Mouse (Mus musculus): Measurements from ENCODE around the gene Spatc1l. TPM values are rescaled to one million over a fixed set of nuclear protein-coding genes. Genes with fewer than 3 reads are reported as not detected.

Spatc1l gene
- polyA plus RNA-seq, 1 experiment from 2014 or later = not detected

GRCm38 (mm10) chr10:76541336-76542085 is 20.6 kb upstream of the Spatc1l start:
- H3K36me3 ChIP-seq (ENCODE audit: control insufficient read depth, insufficient read depth, low read length) = peaks cover 91% of the 10 kb centered on the region
- no peak overlapping the region for H3K27ac ChIP-seq (replicated peaks in 1 of 2; ENCODE audit: control insufficient read depth in 1 of 2, insufficient read depth in 1 of 2, low read depth in 2 of 2, low read length in 2 of 2)
- H3K9me3 ChIP-seq (ENCODE audit: control insufficient read depth, low read length) = no peaks in the 10 kb centered on the region
- H3K4me2 ChIP-seq (ENCODE audit: low read length) = no peak overlapping the region
- no peaks in the 10 kb centered on the region for H3K27me3 ChIP-seq (ENCODE audit: control insufficient read depth, insufficient read depth, low read length)
- ATAC-seq (ENCODE audit: insufficient number of reproducible peaks, insufficient read depth, low FRiP score, low read depth) = no peak
- no peak overlapping the region for H3K4me3 ChIP-seq (ENCODE audit: control insufficient read depth in 1 of 2, insufficient read depth in 1 of 2, low read depth in 1 of 2, low read length in 2 of 2)
- WGBS = 92% methylated on average over 11 of the region's 11 CpGs
- H3K9ac ChIP-seq (ENCODE audit: low read length) = no peak overlapping the region
- no peaks in the 10 kb centered on the region for H3K4me1 ChIP-seq (ENCODE audit: control insufficient read depth in 2 of 2, insufficient read depth in 2 of 2, low read length in 2 of 2)

GRCm38 (mm10) chr10:76542636-76543375 is 19.3 kb upstream of the Spatc1l start:
- H3K4me1 ChIP-seq (ENCODE audit: control insufficient read depth in 2 of 2, insufficient read depth in 2 of 2, low read length in 2 of 2) = no peaks in the 10 kb centered on the region
- ATAC-seq (ENCODE audit: insufficient number of reproducible peaks, insufficient read depth, low FRiP score, low read depth) = no peak
- no peaks in the 10 kb centered on the region for H3K9me3 ChIP-seq (ENCODE audit: control insufficient read depth, low read length)
- no peak overlapping the region for H3K9ac ChIP-seq (ENCODE audit: low read length)
- no peaks in the 10 kb centered on the region for H3K27me3 ChIP-seq (ENCODE audit: control insufficient read depth, insufficient read depth, low read length)
- peaks cover 97% of the 10 kb centered on the region for H3K36me3 ChIP-seq (ENCODE audit: control insufficient read depth, insufficient read depth, low read length)
- H3K27ac ChIP-seq (replicated peaks in 1 of 2; ENCODE audit: control insufficient read depth in 1 of 2, insufficient read depth in 1 of 2, low read depth in 2 of 2, low read length in 2 of 2) = no peak overlapping the region
- WGBS = 79% methylated on average over 10 of the region's 10 CpGs
- H3K4me3 ChIP-seq (ENCODE audit: control insufficient read depth in 1 of 2, insufficient read depth in 1 of 2, low read depth in 1 of 2, low read length in 2 of 2) = no peak overlapping the region
- no peak overlapping the region for H3K4me2 ChIP-seq (ENCODE audit: low read length)

GRCm38 (mm10) chr10:76546566-76546965 is 15.5 kb upstream of the Spatc1l start:
- no peak overlapping the region for H3K4me2 ChIP-seq (ENCODE audit: low read length)
- ATAC-seq (ENCODE audit: insufficient number of reproducible peaks, insufficient read depth, low FRiP score, low read depth) = no peak
- H3K27ac ChIP-seq (replicated peaks in 1 of 2; ENCODE audit: control insufficient read depth in 1 of 2, insufficient read depth in 1 of 2, low read depth in 2 of 2, low read length in 2 of 2) = no peak overlapping the region
- no peak overlapping the region for H3K9ac ChIP-seq (ENCODE audit: low read length)
- no peaks in the 10 kb centered on the region for H3K9me3 ChIP-seq (ENCODE audit: control insufficient read depth, low read length)
- peaks cover 98% of the 10 kb centered on the region for H3K36me3 ChIP-seq (ENCODE audit: control insufficient read depth, insufficient read depth, low read length)
- WGBS = 87% methylated on average over 8 of the region's 8 CpGs
- H3K27me3 ChIP-seq (ENCODE audit: control insufficient read depth, insufficient read depth, low read length) = no peaks in the 10 kb centered on the region
- no peak overlapping the region for H3K4me3 ChIP-seq (ENCODE audit: control insufficient read depth in 1 of 2, insufficient read depth in 1 of 2, low read depth in 1 of 2, low read length in 2 of 2)
- no peaks in the 10 kb centered on the region for H3K4me1 ChIP-seq (ENCODE audit: control insufficient read depth in 2 of 2, insufficient read depth in 2 of 2, low read length in 2 of 2)

- Histone ChIP-seq H3K36me3 (ENCODE audit: control insufficient read depth, insufficient read depth, low read length) (peaks cover 97% of the 10 kb centered on the region), H3K27ac (replicated peaks in 1 of 2; ENCODE audit: control insufficient read depth in 1 of 2, insufficient read depth in 1 of 2, low read depth in 2 of 2, low read length in 2 of 2) (no peak overlapping the region), H3K4me3 (ENCODE audit: control insufficient read depth in 1 of 2, insufficient read depth in 1 of 2, low read depth in 1 of 2, low read length in 2 of 2) (no peak overlapping the region), H3K4me2 (ENCODE audit: low read length) (no peak overlapping the region), H3K4me1 (ENCODE audit: control insufficient read depth in 2 of 2, insufficient read depth in 2 of 2, low read length in 2 of 2) (no peaks in the 10 kb centered on the region), H3K9me3 (ENCODE audit: control insufficient read depth, low read length) (no peaks in the 10 kb centered on the region), H3K9ac (ENCODE audit: low read length) (no peak overlapping the region), H3K27me3 (ENCODE audit: control insufficient read depth, insufficient read depth, low read length) (no peaks in the 10 kb centered on the region)
- 90% methylated on average over 8 of the region's 8 CpGs for WGBS
- ATAC-seq (ENCODE audit: insufficient number of reproducible peaks, insufficient read depth, low FRiP score, low read depth) = no peak
Measured at GRCm38 (mm10) chr10:76548218-76548617, 13.9 kb upstream of the Spatc1l start.

- H3K4me3 ChIP-seq (ENCODE audit: control insufficient read depth in 1 of 2, insufficient read depth in 1 of 2, low read depth in 1 of 2, low read length in 2 of 2) = no peak overlapping the region
- WGBS = 85% methylated on average over 5 of the region's 5 CpGs
- H3K4me2 ChIP-seq (ENCODE audit: low read length) = no peak overlapping the region
- no peaks in the 10 kb centered on the region for H3K9me3 ChIP-seq (ENCODE audit: control insufficient read depth, low read length)
- H3K27me3 ChIP-seq (ENCODE audit: control insufficient read depth, insufficient read depth, low read length) = no peaks in the 10 kb centered on the region
- H3K36me3 ChIP-seq (ENCODE audit: control insufficient read depth, insufficient read depth, low read length) = peaks cover 92% of the 10 kb centered on the region
- H3K27ac ChIP-seq (replicated peaks in 1 of 2; ENCODE audit: control insufficient read depth in 1 of 2, insufficient read depth in 1 of 2, low read depth in 2 of 2, low read length in 2 of 2) = no peak overlapping the region
- no peaks in the 10 kb centered on the region for H3K4me1 ChIP-seq (ENCODE audit: control insufficient read depth in 2 of 2, insufficient read depth in 2 of 2, low read length in 2 of 2)
- H3K9ac ChIP-seq (ENCODE audit: low read length) = no peak overlapping the region
- no peak for ATAC-seq (ENCODE audit: insufficient number of reproducible peaks, insufficient read depth, low FRiP score, low read depth)
Measured at GRCm38 (mm10) chr10:76550458-76550857, 11.6 kb upstream of the Spatc1l start.

GRCm38 (mm10) chr10:76551556-76551955 is 10.5 kb upstream of the Spatc1l start:
- Histone ChIP-seq H3K27me3 (ENCODE audit: control insufficient read depth, insufficient read depth, low read length) (no peaks in the 10 kb centered on the region), H3K36me3 (ENCODE audit: control insufficient read depth, insufficient read depth, low read length) (peaks cover 81% of the 10 kb centered on the region), H3K9me3 (ENCODE audit: control insufficient read depth, low read length) (no peaks in the 10 kb centered on the region), H3K4me2 (ENCODE audit: low read length) (no peak overlapping the region), H3K4me1 (ENCODE audit: control insufficient read depth in 2 of 2, insufficient read depth in 2 of 2, low read length in 2 of 2) (no peaks in the 10 kb centered on the region), H3K27ac (replicated peaks in 1 of 2; ENCODE audit: control insufficient read depth in 1 of 2, insufficient read depth in 1 of 2, low read depth in 2 of 2, low read length in 2 of 2) (no peak overlapping the region), H3K9ac (ENCODE audit: low read length) (no peak overlapping the region), H3K4me3 (ENCODE audit: control insufficient read depth in 1 of 2, insufficient read depth in 1 of 2, low read depth in 1 of 2, low read length in 2 of 2) (no peak overlapping the region)
- no peak for ATAC-seq (ENCODE audit: insufficient number of reproducible peaks, insufficient read depth, low FRiP score, low read depth)
- 80% methylated on average over 3 of the region's 3 CpGs for WGBS

GRCm38 (mm10) chr10:76554061-76554460 is 8.0 kb upstream of the Spatc1l start:
- no peaks in the 10 kb centered on the region for H3K27me3 ChIP-seq (ENCODE audit: control insufficient read depth, insufficient read depth, low read length)
- no peak overlapping the region for H3K4me2 ChIP-seq (ENCODE audit: low read length)
- no peak overlapping the region for H3K9ac ChIP-seq (ENCODE audit: low read length)
- peaks cover 57% of the 10 kb centered on the region for H3K36me3 ChIP-seq (ENCODE audit: control insufficient read depth, insufficient read depth, low read length)
- H3K4me3 ChIP-seq (ENCODE audit: control insufficient read depth in 1 of 2, insufficient read depth in 1 of 2, low read depth in 1 of 2, low read length in 2 of 2) = no peak overlapping the region
- no peak for ATAC-seq (ENCODE audit: insufficient number of reproducible peaks, insufficient read depth, low FRiP score, low read depth)
- no peaks in the 10 kb centered on the region for H3K4me1 ChIP-seq (ENCODE audit: control insufficient read depth in 2 of 2, insufficient read depth in 2 of 2, low read length in 2 of 2)
- H3K27ac ChIP-seq (replicated peaks in 1 of 2; ENCODE audit: control insufficient read depth in 1 of 2, insufficient read depth in 1 of 2, low read depth in 2 of 2, low read length in 2 of 2) = no peak overlapping the region
- 87% methylated on average over 5 of the region's 5 CpGs for WGBS
- no peaks in the 10 kb centered on the region for H3K9me3 ChIP-seq (ENCODE audit: control insufficient read depth, low read length)
